Mouse (Mus musculus) embryonic fibroblast, embryonic 13.5 days (primary cell): ENCODE measurements around the gene Sh3rf1.

Experiments
- CTCF ChIP-seq: IDR thresholded peaks from 2 replicates; pipeline ENCODE4 v1.5.1; 2011; ENCODE audit warnings: mild to moderate bottlenecking, control low read depth, low read length, moderate library complexity, borderline replicate concordance; ENCODE audit not compliant: insufficient read depth
- POLR2A ChIP-seq: IDR thresholded peaks from 2 replicates; pipeline ENCODE4 v1.6.1; 2011; ENCODE audit warnings: low read depth, mild to moderate bottlenecking, control low read depth, low read length, moderate library complexity

DNA sequence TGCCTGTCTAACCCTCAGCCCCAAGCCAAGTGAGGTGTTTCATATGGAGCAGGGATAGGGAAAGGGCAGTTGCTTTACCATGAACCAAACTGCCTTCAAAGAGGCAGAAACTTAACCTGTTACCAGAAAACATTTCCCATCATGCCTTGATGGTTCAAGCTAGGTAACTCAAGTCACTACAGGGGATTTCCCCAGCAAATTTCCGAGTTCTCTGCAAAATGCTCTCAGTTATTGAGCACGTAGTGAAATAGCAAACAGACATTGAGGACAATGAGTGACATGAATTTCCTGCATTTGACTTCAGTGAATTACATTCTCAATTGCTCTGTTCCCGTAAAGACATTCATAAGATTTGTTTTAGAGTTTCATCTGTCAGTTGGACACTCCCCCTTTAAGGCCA lies 97.5 kb downstream of the Sh3rf1 start:
- no peak for TF ChIP-seq CTCF
- TF ChIP-seq POLR2A, result no peak
